Mouse (Mus musculus) ovary, adult 10 weeks (tissue): Measurements from ENCODE around the gene Cpm. TPM values are rescaled to one million over a fixed set of nuclear protein-coding genes. Genes with fewer than 3 reads are reported as not detected.

Source experiments
- polyA plus RNA-seq: library from polyadenylated mRNA; stranded (reverse); fragments of 350-450 nt; fragmentation: Illumina TruSeq; extraction: RNeasy Lipid Tissue Mini Kit (QIAGEN cat#74804); gene quantifications from one replicate; pipeline ENCODE4 v1.2.3, GENCODE M21; 2014

Gene Cpm
- 1.8 TPM for polyA plus RNA-seq

GRCm38 (mm10) chr10:117629169-117629971 is at the start of gene Cpm:
Cpm (plus strand) TSS chr10:117629500.

GRCm38 (mm10) chr10:117710604-117711141 is 81.4 kb downstream of the Cpm start, which contains the start of gene Mdm2:
Mdm2 (minus strand) TSS chr10:117710758.

Other genes with a start within 250 kb of the Cpm start
- 146 TPM for gene Cpsf6, start 249.5 kb upstream of the Cpm start, polyA plus RNA-seq
- 57.4 TPM for gene Mdm2, start 81.3 kb downstream of the Cpm start, polyA plus RNA-seq
- gene Slc35e3, start 116.9 kb downstream of the Cpm start, polyA plus RNA-seq: 16.8 TPM
- gene Nup107, start 163.2 kb downstream of the Cpm start, polyA plus RNA-seq: 89.7 TPM
- gene Rap1b, start 216.5 kb downstream of the Cpm start, polyA plus RNA-seq: 593 TPM